Mouse (Mus musculus) erythroblast, embryonic 14.5 days (primary cell): ENCODE data around the gene Fbxl22. TPM values are rescaled to one million over a fixed set of nuclear protein-coding genes. Genes with fewer than 3 reads are reported as not detected.

Experiments used
- H3K27me3 ChIP-seq: 2 replicates; pipeline ENCODE4 v1.6.1; 2012; ENCODE audit warnings: inconsistent platforms; ENCODE audit not compliant: control insufficient read depth
- H3K36me3 ChIP-seq: 2 replicates; pipeline ENCODE4 v1.6.1; 2012; ENCODE audit warnings: mild to moderate bottlenecking, inconsistent platforms; ENCODE audit not compliant: control insufficient read depth
- H3K4me1 ChIP-seq: 2 replicates; pipeline ENCODE4 v1.6.1; 2012; ENCODE audit warnings: inconsistent platforms; ENCODE audit not compliant: control insufficient read depth
- H3K4me3 ChIP-seq: replicated peaks from 2 replicates; pipeline ENCODE3; 2012; ENCODE audit warnings: moderate library complexity, mild to moderate bottlenecking, inconsistent platforms
- H3K9me3 ChIP-seq: 2 replicates; pipeline ENCODE4 v1.6.1; 2012; ENCODE audit warnings: low read length, inconsistent platforms, mixed read lengths; ENCODE audit not compliant: control insufficient read depth
- GATA1 ChIP-seq: IDR thresholded peaks from 2 replicates; pipeline ENCODE4 v1.6.1; 2012; ENCODE audit warnings: low read length, inconsistent platforms, mixed read lengths
- TAL1 ChIP-seq: IDR thresholded peaks from 3 replicates; pipeline ENCODE4 v1.6.1; 2012; ENCODE audit warnings: low read length, inconsistent platforms, mixed read lengths
- polyA plus RNA-seq: library from polyadenylated mRNA; stranded (reverse); fragments of >175 nt; gene quantifications from 2 replicates; pipeline ENCODE4 v1.2.3, GENCODE M21; 2012

Gene Fbxl22
- polyA plus RNA-seq, 1 experiment, result 0.01 TPM

DNA sequence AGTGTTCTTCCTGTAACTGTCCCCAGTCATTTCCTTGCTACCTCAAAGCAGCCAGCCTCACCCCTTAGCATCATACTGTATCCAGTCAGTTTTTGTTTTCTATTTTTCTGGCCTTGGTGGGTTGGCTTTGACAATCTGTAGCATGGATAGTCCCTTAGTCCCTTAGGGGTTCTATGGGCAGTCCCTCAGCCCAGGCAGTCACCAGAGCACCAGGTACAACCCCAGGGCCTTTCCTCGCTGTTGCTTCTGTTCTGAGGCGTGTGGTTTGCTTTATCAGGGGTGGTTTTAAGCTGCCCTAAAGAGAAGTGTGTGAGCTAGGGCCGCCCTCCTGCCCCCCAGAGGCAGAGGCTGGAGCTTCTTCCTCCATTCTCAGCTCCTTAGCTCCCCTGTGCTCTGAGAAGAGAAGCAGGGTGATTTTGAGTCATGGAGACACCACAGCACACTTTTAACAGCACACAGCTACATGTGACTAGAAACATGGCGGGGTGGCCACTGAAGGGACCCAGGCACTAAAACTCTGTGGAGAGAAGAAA, 10.4 kb downstream of the Fbxl22 start:
- H3K4me3 ChIP-seq, result no peak overlapping the region
- H3K27me3 ChIP-seq, result no peaks in the 10 kb centered on the region
- peaks cover 99% of the 10 kb centered on the region for H3K36me3 ChIP-seq
- H3K9me3 ChIP-seq, result no peaks in the 10 kb centered on the region
- TF ChIP-seq TAL1 (no peak), GATA1 (0 out of 2 replicates have a peak, but pooled peaks have one; percentile 35)
- H3K4me1 ChIP-seq, result peaks cover 70% of the 10 kb centered on the region

- H3K27me3 ChIP-seq, result no peaks in the 10 kb centered on the region
- H3K4me1 ChIP-seq, result peaks cover 51% of the 10 kb centered on the region
- no peaks in the 10 kb centered on the region for H3K9me3 ChIP-seq
- peaks cover 99% of the 10 kb centered on the region for H3K36me3 ChIP-seq
- TF ChIP-seq GATA1 (no peak), TAL1 (no peak)
- no peak overlapping the region for H3K4me3 ChIP-seq
These were observed 13.1 kb downstream of the Fbxl22 start for GRCm38 (mm10) chr9:66501248-66501647.

GRCm38 (mm10) chr9:66493992-66494391, 20.4 kb downstream of the Fbxl22 start:
- Histone ChIP-seq H3K27me3 (no peaks in the 10 kb centered on the region), H3K36me3 (peaks cover 100% of the 10 kb centered on the region), H3K9me3 (no peaks in the 10 kb centered on the region), H3K4me1 (peaks cover 2% of the 10 kb centered on the region), H3K4me3 (no peak overlapping the region)
- TF ChIP-seq TAL1 (no peak), GATA1 (no peak)

- Histone ChIP-seq H3K36me3 (peaks cover 99% of the 10 kb centered on the region), H3K9me3 (no peaks in the 10 kb centered on the region), H3K4me3 (no peak overlapping the region), H3K27me3 (no peaks in the 10 kb centered on the region), H3K4me1 (no peaks in the 10 kb centered on the region; the same call in 1 of the 2 replicates)
- TF ChIP-seq TAL1, result no peak
- TF ChIP-seq GATA1, result no peak
These were observed 22.0 kb downstream of the Fbxl22 start for GRCm38 (mm10) chr9:66492361-66492760.

GRCm38 (mm10) chr9:66488786-66489185, 25.6 kb downstream of the Fbxl22 start:
- no peak overlapping the region for H3K4me3 ChIP-seq
- peaks cover 17% of the 10 kb centered on the region for H3K4me1 ChIP-seq
- no peaks in the 10 kb centered on the region for H3K9me3 ChIP-seq
- H3K36me3 ChIP-seq, result peaks cover 99% of the 10 kb centered on the region
- H3K27me3 ChIP-seq, result no peaks in the 10 kb centered on the region
- TF ChIP-seq TAL1 (no peak), GATA1 (no peak)

GRCm38 (mm10) chr9:66483429-66483828, 31.0 kb downstream of the Fbxl22 start:
- Histone ChIP-seq H3K4me3 (no peak overlapping the region), H3K36me3 (peaks cover 99% of the 10 kb centered on the region), H3K9me3 (no peaks in the 10 kb centered on the region), H3K4me1 (peaks cover 37% of the 10 kb centered on the region), H3K27me3 (no peaks in the 10 kb centered on the region)
- TF ChIP-seq GATA1 (no peak), TAL1 (no peak)

GRCm38 (mm10) chr9:66477785-66478184, 36.6 kb downstream of the Fbxl22 start:
- Histone ChIP-seq H3K4me3 (no peak overlapping the region), H3K27me3 (no peaks in the 10 kb centered on the region), H3K9me3 (no peaks in the 10 kb centered on the region), H3K36me3 (peaks cover 100% of the 10 kb centered on the region), H3K4me1 (peaks cover 29% of the 10 kb centered on the region)
- no peak for TF ChIP-seq GATA1
- TF ChIP-seq TAL1, result no peak

DNA sequence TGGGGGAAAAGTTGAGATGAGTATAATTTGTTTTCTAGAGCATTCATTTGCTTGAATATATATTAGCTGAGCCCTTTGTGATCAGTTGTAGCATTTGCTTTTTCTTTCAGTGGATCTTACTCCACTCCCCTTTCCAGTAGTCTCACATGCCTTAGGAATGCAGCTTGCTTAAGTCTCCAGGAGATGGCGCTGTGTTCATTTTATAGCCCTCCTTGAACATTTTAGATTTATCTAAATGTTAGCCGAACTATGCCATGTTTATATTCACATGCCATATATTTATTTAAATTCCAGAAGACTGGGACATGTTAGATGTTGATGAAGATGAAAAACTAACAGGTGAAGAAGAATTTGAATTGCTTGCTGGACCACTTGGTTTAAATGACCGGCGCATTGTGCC, 49.3 kb downstream of the Fbxl22 start:
- Histone ChIP-seq H3K36me3 (peaks cover 90% of the 10 kb centered on the region), H3K4me1 (no peaks in the 10 kb centered on the region)
- TF ChIP-seq GATA1 (no peak), TAL1 (no peak)

More for the DNA sequence above, 49.3 kb downstream of the Fbxl22 start:
- Histone ChIP-seq H3K4me3 (no peak overlapping the region), H3K27me3 (no peaks in the 10 kb centered on the region), H3K9me3 (no peaks in the 10 kb centered on the region)

Other genes with a start within 250 kb of the Fbxl22 start
- gene Herc1, start 164.1 kb downstream of the Fbxl22 start, polyA plus RNA-seq, result 1.9 and 2.0 TPM in 2 replicates
- gene Usp3, start 78.5 kb upstream of the Fbxl22 start, polyA plus RNA-seq, result 0.30 and 0.53 TPM in 2 replicates
- 0.02 TPM in 1 of 2 replicates, not detected in the other for gene Car12, start 199.1 kb upstream of the Fbxl22 start, polyA plus RNA-seq